Mouse (Mus musculus) thymus, postnatal 4 days (tissue): ENCODE measurements at regions not wholly inside any gene's neighbourhood (a gene's known extent, or its start where the extent isn't known, plus 50 kb on each side); places are given as distances from the start of the nearest gene placed in this dataset.

Experiments used
- DNase-seq: peaks from one replicate; pipeline ENCODE4 v3.0.0; 2021

DNA sequence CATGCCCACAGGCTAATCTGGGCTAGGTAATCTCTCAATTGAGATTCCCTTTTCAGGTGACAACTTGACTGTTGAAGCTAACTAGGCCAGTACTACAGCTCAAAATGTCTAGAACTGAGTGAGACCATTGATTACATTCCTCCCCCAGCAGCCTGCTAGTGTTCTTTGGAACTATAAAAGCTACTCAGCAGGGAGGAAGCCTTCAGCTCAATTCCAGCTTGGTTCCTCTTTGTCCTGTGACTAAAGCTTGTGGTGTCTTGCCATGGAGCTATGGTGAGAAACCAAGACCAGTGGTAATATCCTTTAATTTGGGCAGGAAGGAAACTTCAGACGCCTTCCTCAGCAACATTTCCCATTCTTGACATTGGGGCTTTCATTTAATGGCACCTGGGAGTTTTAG, 52.9 kb upstream of the Ccser1 start:
- DNase-seq, result no peak

- no peak for DNase-seq
Measured at GRCm38 (mm10) chr6:61128211-61128610, 51.9 kb upstream of the Ccser1 start.
